Mouse (Mus musculus) G1E (cell line): ENCODE data around the gene Hist1h4a. TPM values are rescaled to one million over a fixed set of nuclear protein-coding genes. Genes with fewer than 3 reads are reported as not detected.
A peak's percentile ranks its signal among the peaks of the same experiment; 100 is the strongest.
"Not testable (repeated sequence)": the region's sequence is repeated elsewhere in the genome, so short reads cannot be mapped to it uniquely, and the experiment has no call there.

Experiments
- ATAC-seq: 2 replicates; pipeline ENCODE4 v1.8.0; 2016; ENCODE audit warnings: mild to moderate bottlenecking; ENCODE audit not compliant: insufficient number of reproducible peaks, poor library complexity, low FRiP score, severe bottlenecking; ENCODE audit errors: extremely low read depth
- DNase-seq: peaks from one replicate; pipeline ENCODE4 v3.0.0; 2012; ENCODE audit warnings: low spot score
- H3K27me3 ChIP-seq: 2 replicates; pipeline ENCODE4 v1.6.1; 2012; ENCODE audit warnings: mild to moderate bottlenecking, low read length, inconsistent platforms; ENCODE audit not compliant: insufficient read depth
- H3K36me3 ChIP-seq: replicated peaks from 2 replicates; pipeline ENCODE3; 2012; ENCODE audit warnings: mild to moderate bottlenecking, inconsistent platforms
- H3K4me1 ChIP-seq: 2 replicates; pipeline ENCODE4 v1.6.1; 2012; ENCODE audit warnings: low read depth, low read length, inconsistent platforms, mixed read lengths; ENCODE audit not compliant: insufficient read depth
- H3K4me3 ChIP-seq: 2 replicates; pipeline ENCODE4 v1.5.1; 2012; ENCODE audit warnings: low read depth, mild to moderate bottlenecking, inconsistent platforms, low read length, moderate library complexity, mixed read lengths
- H3K9me3 ChIP-seq: replicated peaks from 2 replicates; pipeline ENCODE4 v1.6.1; 2012; ENCODE audit warnings: inconsistent platforms
- CTCF ChIP-seq: IDR thresholded peaks from 2 replicates; pipeline ENCODE4 v1.5.1; 2012; ENCODE audit warnings: low read depth, low read length, inconsistent platforms, mixed read lengths
- GATA1 ChIP-seq: IDR thresholded peaks from 2 replicates; pipeline ENCODE4 v1.6.1; 2012; ENCODE audit warnings: borderline replicate concordance, low read length, inconsistent platforms, mixed read lengths
- GATA2 ChIP-seq: IDR thresholded peaks from 2 replicates; pipeline ENCODE4 v1.6.1; 2012; ENCODE audit warnings: low read depth, low read length, inconsistent platforms, borderline replicate concordance
- POLR2AphosphoS5 ChIP-seq: IDR thresholded peaks from 2 replicates; pipeline ENCODE4 v1.6.1; 2012; ENCODE audit warnings: low read depth, low read length, inconsistent platforms; ENCODE audit not compliant: insufficient replicate concordance
- TAL1 ChIP-seq: conservative IDR thresholded peaks from 2 replicates; pipeline ENCODE4 v1.6.1; 2012; ENCODE audit warnings: low read depth, low read length, inconsistent platforms, mixed read lengths
- polyA plus RNA-seq: library from polyadenylated mRNA; stranded (reverse); fragments of >175 nt; gene quantifications from 2 replicates; pipeline ENCODE4 v1.2.3, GENCODE M21; 2012
- total RNA-seq, 2 experiments: library from RNA; stranded (forward) in 1 of 2; stranded (reverse) in 1 of 2; fragments of 200-1000 nt in 1 of 2; fragments of >200 nt in 1 of 2; fragmentation: Nextera tagmentation in 1 of 2; gene quantifications; 2 replicates each; pipeline ENCODE4 v1.2.3; 2014 to 2017

Gene Hist1h4a
- total and polyA plus RNA-seq, 3 experiments: 12.0 to 867 (median 465) TPM

GRCm38 (mm10) chr13:23764324-23765171, 3.5 kb upstream of the Hist1h4a start:
- H3K4me3 ChIP-seq: peak overlapping the region; percentile 64; the same call in 1 of the 2 replicates
- no peaks in the 10 kb centered on the region for H3K36me3 ChIP-seq
- TF ChIP-seq TAL1 (no peak), POLR2AphosphoS5 (peak; percentile 98; the same call in 1 of the 2 replicates), GATA2 (no peak), CTCF (no peak), GATA1 (no peak)
- ATAC-seq (no peak), DNase-seq (no peak)
- peaks cover 60% of the 10 kb centered on the region for H3K4me1 ChIP-seq
- no peaks in the 10 kb centered on the region for H3K9me3 ChIP-seq
- no peaks in the 10 kb centered on the region for H3K27me3 ChIP-seq

GRCm38 (mm10) chr13:23763586-23764323, 2.7 kb upstream of the Hist1h4a start, which contains the start of gene Hist1h1a:
Hist1h1a (plus strand) TSS chr13:23763666.
- TF ChIP-seq GATA1 (no peak), POLR2AphosphoS5 (peak; percentile 98), TAL1 (no peak), GATA2 (no peak), CTCF (no peak)
- no peaks in the 10 kb centered on the region for H3K9me3 ChIP-seq
- H3K27me3 ChIP-seq: no peaks in the 10 kb centered on the region
- ATAC-seq: peak; percentile 25
- H3K4me3 ChIP-seq: peak within 1 kb of the TSS; percentile 64
- peaks cover 59% of the 10 kb centered on the region for H3K4me1 ChIP-seq
- H3K36me3 ChIP-seq: no peaks in the 10 kb centered on the region
- peak; percentile 74 for DNase-seq

- DNase-seq (no peak), ATAC-seq (no peak)
- Histone ChIP-seq H3K36me3 (no peaks in the 10 kb centered on the region), H3K9me3 (no peaks in the 10 kb centered on the region), H3K4me1 (peaks cover 55% of the 10 kb centered on the region), H3K27me3 (no peaks in the 10 kb centered on the region), H3K4me3 (peak overlapping the region; percentile 64; the same call in 1 of the 2 replicates)
- no peak for TF ChIP-seq GATA1
- TF ChIP-seq GATA2: no peak
- no peak for TF ChIP-seq POLR2AphosphoS5
- TF ChIP-seq TAL1: no peak
- no peak for TF ChIP-seq CTCF
Measured at GRCm38 (mm10) chr13:23763242-23763585, 2.2 kb upstream of the Hist1h4a start.

GRCm38 (mm10) chr13:23761871-23762821, 1.1 kb upstream of the Hist1h4a start, which contains the start of gene Hist1h3a:
Hist1h3a (minus strand) TSS chr13:23762386.
- ATAC-seq (peak; percentile 36; the same call in 1 of the 2 replicates), DNase-seq (peak; percentile 57)
- peak within 1 kb of the TSS; percentile 68 for H3K4me3 ChIP-seq
- TF ChIP-seq POLR2AphosphoS5 (peak; percentile 95), TAL1 (0 out of 2 replicates have a peak, but pooled peaks have one; percentile 13)
- not testable (repeated sequence) for H3K36me3 ChIP-seq, H3K9me3 ChIP-seq, H3K27me3 ChIP-seq
- H3K4me1 ChIP-seq: peaks cover 54% of the 10 kb centered on the region

GRCm38 (mm10) chr13:23760240-23760971, 624 bp downstream of the Hist1h4a start:
- H3K4me1 ChIP-seq: peaks cover 50% of the 10 kb centered on the region
- DNase-seq: peak; percentile 41
- no peaks in the 10 kb centered on the region for H3K27me3 ChIP-seq
- TF ChIP-seq POLR2AphosphoS5: peak; percentile 98; the same call in 1 of the 2 replicates
- TF ChIP-seq GATA1: no peak
- H3K9me3 ChIP-seq: no peaks in the 10 kb centered on the region
- no peaks in the 10 kb centered on the region for H3K36me3 ChIP-seq
- peak overlapping the region; percentile 68 for H3K4me3 ChIP-seq
- no peak for ATAC-seq

- H3K4me3 ChIP-seq: peak overlapping the region; percentile 68; the same call in 1 of the 2 replicates
- DNase-seq: no peak
- H3K27me3 ChIP-seq: no peaks in the 10 kb centered on the region
- H3K9me3 ChIP-seq: no peaks in the 10 kb centered on the region
- H3K4me1 ChIP-seq: peaks cover 51% of the 10 kb centered on the region
- no peak for TF ChIP-seq CTCF
- no peak for TF ChIP-seq POLR2AphosphoS5
- no peak for TF ChIP-seq TAL1
- no peak for TF ChIP-seq GATA1
- no peak for TF ChIP-seq GATA2
- H3K36me3 ChIP-seq: no peaks in the 10 kb centered on the region
- ATAC-seq: 0 out of 2 replicates have a peak, but pooled peaks have one; percentile 6
Measured at GRCm38 (mm10) chr13:23759916-23760239, 1.2 kb downstream of the Hist1h4a start.
